Mouse (Mus musculus) CD4-positive helper T cell, adult 2 months (primary cell): ENCODE data around the gene Ebf1.

ENCODE experiments used
- DNase-seq: peaks from one replicate; pipeline ENCODE4 v3.0.0-alpha.2; 2012; ENCODE audit warnings: low read depth, missing footprints, low spot score

Gene Ebf1

GRCm38 (mm10) chr11:44894798-44895197 is 277.7 kb downstream of the Ebf1 start:
- peak; percentile 1 for DNase-seq

- no peak for DNase-seq
Observed at GRCm38 (mm10) chr11:44895893-44896292, 278.8 kb downstream of the Ebf1 start.

DNA sequence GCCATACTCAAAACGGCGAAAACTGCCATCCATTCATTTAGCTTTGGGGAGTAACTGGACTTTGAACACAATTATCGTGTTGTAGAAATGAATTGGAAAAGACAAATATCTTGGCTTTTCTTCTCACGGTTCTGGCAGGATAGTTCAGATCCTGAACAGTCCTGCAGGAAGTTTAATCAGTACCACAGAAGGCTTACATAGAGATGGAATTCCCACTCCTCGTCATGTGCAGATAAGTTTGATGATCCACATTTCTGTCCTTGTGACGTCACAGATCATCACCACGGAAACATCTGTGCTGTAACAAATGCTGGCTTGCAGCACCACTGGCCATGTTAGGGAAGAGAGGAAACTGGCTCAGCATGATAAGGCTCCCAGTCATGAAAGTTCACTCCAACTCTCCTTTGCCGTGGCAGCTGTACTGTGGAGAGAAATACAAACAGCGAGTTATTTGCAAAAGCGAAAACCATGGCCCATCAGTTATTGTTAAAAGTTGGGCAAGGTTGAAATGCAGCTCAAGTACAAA is 280.1 kb downstream of the Ebf1 start:
- DNase-seq = no peak

DNA sequence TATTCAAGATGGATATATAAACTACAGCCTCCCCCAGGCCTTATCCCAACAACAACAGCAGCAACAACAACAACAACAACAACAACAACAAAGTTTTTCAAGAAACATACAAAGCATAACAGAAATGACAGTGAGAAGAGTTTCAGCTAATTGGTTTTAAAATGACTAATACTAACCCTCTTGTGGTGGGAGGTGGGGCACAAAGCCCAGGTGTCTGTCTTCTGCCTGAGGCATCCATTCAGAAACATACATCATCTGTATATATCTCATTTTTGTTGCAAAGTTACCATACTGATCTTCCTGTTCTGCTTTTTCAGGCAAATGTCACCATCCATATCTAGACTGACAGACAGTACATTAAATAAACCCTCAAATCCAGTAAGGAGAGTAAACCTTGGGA is 282.4 kb downstream of the Ebf1 start:
- no peak for DNase-seq

- DNase-seq = no peak
Observed at GRCm38 (mm10) chr11:44899965-44900364, 282.8 kb downstream of the Ebf1 start.

DNA sequence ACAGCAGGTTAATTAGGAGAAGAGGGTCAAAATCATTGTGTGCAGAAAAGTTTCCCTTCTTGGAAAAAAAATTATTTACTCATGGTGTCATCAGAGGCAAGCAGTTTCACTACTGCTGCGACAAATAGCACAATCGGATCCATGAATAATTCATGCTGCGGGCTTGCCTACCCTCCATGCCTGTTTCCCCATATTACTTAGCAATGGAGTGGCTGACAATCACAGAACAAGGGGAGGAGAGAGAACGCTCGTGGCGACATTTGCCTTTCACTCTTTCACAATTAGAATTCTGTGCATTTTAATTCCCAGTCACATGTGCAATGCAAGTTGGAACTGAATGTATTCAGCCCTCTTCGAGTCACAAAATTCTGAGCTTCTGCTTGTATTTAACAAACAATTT is 283.4 kb downstream of the Ebf1 start:
- no peak for DNase-seq

DNA sequence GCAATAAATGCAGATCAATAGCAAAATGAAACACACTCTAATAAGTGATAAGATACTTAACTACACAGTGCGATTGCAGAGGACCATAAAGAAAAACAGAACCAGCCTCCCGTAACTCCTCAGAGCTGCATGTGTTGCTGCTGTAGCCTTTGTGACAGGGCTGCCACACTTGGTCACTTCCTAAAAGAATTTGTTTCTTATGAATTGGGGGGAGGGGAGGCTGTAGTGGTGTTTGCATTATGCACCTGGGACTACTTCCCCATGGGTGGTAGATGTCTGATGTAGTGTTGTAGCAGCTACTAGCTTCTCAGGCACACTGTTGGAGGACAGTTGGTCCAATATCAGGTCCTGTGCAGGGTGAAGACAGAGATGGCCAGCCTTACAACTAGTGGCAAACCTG is 284.6 kb downstream of the Ebf1 start:
- DNase-seq = no peak

- no peak for DNase-seq
Observed at GRCm38 (mm10) chr11:44902165-44902564, 285.0 kb downstream of the Ebf1 start.

- no peak for DNase-seq
Observed at GRCm38 (mm10) chr11:44904121-44904520, 287.0 kb downstream of the Ebf1 start.

- DNase-seq = no peak
Observed at GRCm38 (mm10) chr11:44906456-44906855, 289.3 kb downstream of the Ebf1 start.

DNA sequence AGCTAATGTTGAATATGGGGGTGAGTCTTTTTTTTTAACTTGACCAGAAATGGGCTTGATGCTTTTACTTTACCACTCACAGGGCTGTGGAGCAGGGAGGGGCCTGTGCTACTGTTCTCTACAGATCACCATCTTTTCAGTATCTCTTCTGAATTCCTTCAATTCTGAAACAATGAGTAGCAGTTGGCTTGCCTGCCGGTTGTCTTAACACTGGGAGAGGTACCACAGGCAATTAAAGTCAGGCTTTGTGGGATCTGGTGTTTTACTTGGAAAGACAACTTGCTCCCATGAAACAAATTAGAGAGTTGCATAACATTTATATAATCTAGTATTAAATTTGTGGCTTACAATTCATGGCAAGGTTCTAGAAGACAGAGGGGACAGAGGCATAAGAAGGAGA is 294.6 kb downstream of the Ebf1 start:
- DNase-seq = no peak

- DNase-seq = no peak
Observed at GRCm38 (mm10) chr11:44913806-44914205, 296.7 kb downstream of the Ebf1 start.

GRCm38 (mm10) chr11:44917059-44917458 is 299.9 kb downstream of the Ebf1 start:
- DNase-seq = no peak

DNA sequence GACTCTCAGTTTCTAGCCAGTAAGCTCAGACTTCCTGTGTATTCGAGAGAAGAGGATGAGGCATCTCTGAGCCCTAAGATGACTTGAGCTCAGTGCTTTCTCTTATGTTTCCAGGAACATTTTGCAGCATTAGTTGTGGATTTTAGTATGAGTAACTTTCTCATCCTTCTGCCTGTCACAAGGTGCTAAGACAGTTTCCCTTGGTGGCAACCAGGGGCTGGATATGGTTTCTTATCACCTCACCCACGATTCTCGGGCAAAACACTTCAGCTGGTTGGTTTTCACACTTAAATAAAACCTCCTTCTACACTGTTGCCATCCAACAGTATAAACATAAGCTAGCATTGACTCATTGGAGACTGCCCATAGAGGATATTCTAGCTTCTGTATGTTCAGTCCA is 306.0 kb downstream of the Ebf1 start:
- DNase-seq = no peak

- no peak for DNase-seq
Observed at GRCm38 (mm10) chr11:44923868-44924508, 306.9 kb downstream of the Ebf1 start.

DNA sequence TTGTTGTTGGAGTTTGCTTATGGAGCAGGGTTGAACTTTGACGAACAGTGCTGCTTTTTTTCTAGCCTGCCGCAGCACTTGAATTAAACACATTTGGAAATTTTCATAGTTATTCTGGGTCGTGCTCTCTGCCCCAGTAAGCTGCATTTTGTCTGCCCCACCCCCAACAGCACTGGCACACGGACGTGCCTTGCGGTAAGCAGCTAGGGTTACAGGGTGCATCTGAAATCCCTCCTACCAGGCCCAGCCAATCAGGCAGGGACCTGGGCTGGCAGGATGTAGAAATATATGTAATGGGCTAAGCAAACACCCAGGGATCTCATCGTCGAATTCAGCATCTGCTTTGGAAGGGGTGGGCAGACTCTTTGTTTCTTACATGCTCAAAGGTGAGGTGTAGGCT is 307.8 kb downstream of the Ebf1 start:
- DNase-seq = peak; percentile 29

GRCm38 (mm10) chr11:44925806-44926525 is 308.8 kb downstream of the Ebf1 start:
- DNase-seq = no peak

GRCm38 (mm10) chr11:44928403-44928802 is 311.3 kb downstream of the Ebf1 start:
- DNase-seq = no peak

DNA sequence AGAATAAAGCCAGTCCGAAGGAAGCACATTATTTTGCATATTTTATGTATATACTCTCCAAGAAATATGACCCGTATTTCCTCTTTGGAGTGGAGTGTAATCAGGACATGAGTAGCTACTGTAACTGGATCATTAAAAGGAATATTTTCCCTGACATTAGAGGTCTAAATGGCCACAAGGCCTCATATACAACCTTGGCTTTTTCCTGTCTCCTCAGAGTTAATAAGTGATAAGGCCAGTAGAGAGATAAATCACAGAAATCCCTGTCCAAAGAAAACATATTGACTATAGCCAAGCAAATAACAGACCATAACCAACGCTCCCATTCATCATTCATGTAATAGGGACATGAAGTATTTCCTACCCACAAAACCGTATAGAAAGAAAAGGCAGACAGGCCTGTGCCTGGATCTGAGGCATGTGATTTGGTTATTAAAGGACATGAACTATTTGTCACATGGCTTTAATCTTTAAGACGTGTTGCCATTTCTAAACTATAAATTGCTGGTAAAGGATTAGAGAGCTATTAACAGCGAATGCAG is 315.9 kb downstream of the Ebf1 start:
- DNase-seq = no peak

- no peak for DNase-seq
Observed at GRCm38 (mm10) chr11:44943781-44944180, 326.7 kb downstream of the Ebf1 start.

DNA sequence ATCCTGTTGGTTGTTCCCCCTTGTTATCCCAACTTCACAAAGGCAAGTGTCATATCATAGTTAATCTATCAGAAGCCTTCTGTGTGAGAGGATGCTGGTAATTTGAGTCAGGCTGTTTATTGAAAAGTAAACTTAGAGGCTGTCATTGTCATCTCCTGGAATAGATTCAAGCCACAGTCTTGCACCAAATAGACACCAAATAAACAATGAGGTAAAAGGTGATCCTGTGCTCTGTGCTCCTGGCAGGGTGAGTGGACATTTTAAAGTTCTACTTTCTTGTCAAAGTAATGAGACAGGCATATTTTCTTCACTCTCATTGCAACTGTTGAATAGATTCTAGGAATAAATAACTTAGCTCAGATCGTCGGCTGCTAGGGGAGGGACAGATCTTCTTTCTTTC is 327.3 kb downstream of the Ebf1 start:
- DNase-seq = no peak

DNA sequence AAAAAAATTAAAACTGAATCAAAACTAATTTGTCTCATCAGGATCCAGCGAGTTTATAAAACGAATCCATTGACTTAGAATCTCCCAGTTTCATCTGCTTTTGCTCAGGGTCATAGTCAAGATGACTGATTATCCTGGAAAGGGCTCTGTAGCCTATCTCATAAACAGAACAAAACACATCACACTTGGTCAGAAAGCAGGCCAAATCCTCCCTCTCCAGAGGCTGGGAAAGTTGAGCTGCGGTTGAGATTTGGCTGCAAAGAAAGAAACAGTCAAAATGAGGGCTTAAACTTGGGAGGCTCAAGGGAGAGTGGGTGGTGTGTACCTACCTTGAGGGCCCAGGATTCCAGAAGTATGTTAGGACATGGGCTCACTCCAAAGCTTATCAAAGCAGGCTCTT is 329.5 kb downstream of the Ebf1 start:
- no peak for DNase-seq

DNA sequence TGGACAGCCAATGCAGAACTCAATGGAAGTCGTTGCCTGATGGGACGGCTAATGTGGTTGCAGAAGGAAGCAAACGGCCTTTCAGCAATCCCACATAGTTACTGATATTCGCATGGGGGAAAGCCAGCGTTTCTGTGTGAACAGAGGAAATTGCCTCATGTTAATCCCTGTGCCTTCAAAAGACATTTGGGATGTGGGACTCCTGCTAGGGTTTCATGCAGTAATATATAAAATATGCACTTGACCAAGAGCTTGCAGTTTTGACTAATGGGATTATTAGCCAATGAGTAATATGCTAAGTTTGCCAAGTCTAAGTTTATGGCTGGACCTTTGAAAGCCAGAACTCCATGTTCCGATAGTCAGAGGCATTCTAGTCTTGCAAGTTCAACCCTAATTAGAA is 331.4 kb downstream of the Ebf1 start:
- DNase-seq = no peak
